Comparison of ENCODE assay signal across 11 mouse cellular contexts in the genomic region with DNA sequence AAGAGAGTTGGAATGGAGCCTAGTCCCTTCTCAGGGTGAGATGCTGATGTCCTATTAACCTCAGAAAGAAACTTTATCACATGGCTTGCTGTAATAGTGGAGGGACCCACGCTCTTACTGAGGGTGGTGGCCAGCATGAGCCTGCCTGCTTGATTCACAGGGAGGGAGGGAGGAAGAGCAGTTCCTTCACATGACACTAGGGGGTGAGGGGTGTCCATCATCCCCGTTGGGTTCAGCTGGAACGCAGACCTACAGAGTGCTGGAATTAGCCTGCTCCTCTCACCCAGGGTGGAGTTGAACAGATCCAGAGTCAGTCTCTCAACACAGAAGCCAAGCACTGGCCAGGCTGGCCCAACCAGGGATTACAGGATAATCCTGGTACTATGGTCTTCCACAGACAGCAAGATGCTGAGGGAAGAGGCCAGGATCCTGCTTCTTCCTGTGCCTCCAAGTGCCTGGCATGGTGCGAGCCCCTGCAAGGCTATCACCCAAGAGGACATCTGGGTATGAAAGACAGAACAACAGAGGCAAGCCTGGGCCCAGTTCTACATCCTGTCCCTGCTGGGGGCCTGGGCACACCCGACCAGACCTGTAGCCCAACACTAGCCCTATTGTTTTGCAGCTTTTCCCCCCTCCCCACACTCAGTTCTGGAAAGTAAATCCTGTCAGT.
A peak's percentile ranks its signal among the peaks of the same experiment; 100 is the strongest.
DNase-seq lines count a peak whose midpoint lies in the region; ATAC-seq and TF ChIP-seq lines count a peak whose summit lies in the region.
"Had no signal": no experiment of that assay in that cellular context is flagged by ENCODE, and none has a peak within 500 bp of the region (broad histone marks: within the 10 kb centered on the region; RNA-seq: fewer than 3 reads in every experiment).

No protein-coding gene starts in this region.

- WGBS in liver, adult 2 months = 40% methylated on average over 5 of the region's 5 CpGs
- 51% methylated on average over 5 of the region's 5 CpGs for WGBS in limb, embryonic 14.5 days

- H3K4me2 ChIP-seq in limb, embryonic 14.5 days (replicated peaks; ENCODE audit: low read depth, low read length, severe bottlenecking) = no peak overlapping the region
- H3K4me2 ChIP-seq: embryonic facial prominence, embryonic 12.5 days; midbrain, embryonic 12.5 days had no signal

- no peak overlapping the region for H3K4me3 ChIP-seq in gastrocnemius, adult 2 months
- H3K4me3 ChIP-seq in liver, adult 2 months (ENCODE audit: insufficient read depth, low read depth, low read length) = no peak overlapping the region
- no peak overlapping the region for H3K4me3 ChIP-seq in ES-Bruce4 (ENCODE audit: low read depth, low read length)
- H3K4me3 ChIP-seq in limb, embryonic 14.5 days (replicated peaks; ENCODE audit: low read length) = no peak overlapping the region
- H3K4me3 ChIP-seq: embryonic facial prominence, embryonic 12.5 days; midbrain, embryonic 12.5 days had no signal

- TF ChIP-seq CTCF in gastrocnemius, adult 2 months (IDR thresholded peaks at IDR 0.05) = peak; percentile 49
- TF ChIP-seq CTCF in liver, adult 2 months (IDR thresholded peaks at IDR 0.05; ENCODE audit: low read depth, low read length) = peak; percentile 81
- peak; percentile 54 for TF ChIP-seq CTCF in ES-Bruce4 (IDR thresholded peaks at IDR 0.05; ENCODE audit: low read depth, low read length)

- DNase-seq in gastrocnemius, adult 2 months = no peak
- no peak for DNase-seq in gastrocnemius, postnatal 36 days
- DNase-seq in liver, adult 2 months (ENCODE audit: extremely low read depth, low read depth, low spot score) = peak; percentile 18
- no peak for DNase-seq in liver
- no peak for DNase-seq in limb, embryonic 14.5 days (ENCODE audit: low spot score)
- no peak for DNase-seq in right cerebral cortex, postnatal 36 days (ENCODE audit: low spot score in 2 of 2)
- DNase-seq in urinary bladder, postnatal 4 days (ENCODE audit: low spot score in 2 of 2) = no peak
- DNase-seq: kidney, postnatal 10 days had no signal

- ATAC-seq in limb, embryonic 14.5 days (ENCODE audit: low FRiP score, low read depth) = peak; percentile 37; the same call in 1 of the 2 replicates

- H3K4me1 ChIP-seq in liver, adult 2 months (ENCODE audit: control insufficient read depth, insufficient read depth, low read length) = no peaks in the 10 kb centered on the region
- no peaks in the 10 kb centered on the region for H3K4me1 ChIP-seq in ES-Bruce4 (ENCODE audit: control insufficient read depth, insufficient read depth, low read length)
- peaks cover 19% of the 10 kb centered on the region for H3K4me1 ChIP-seq in limb, embryonic 14.5 days (ENCODE audit: control insufficient read depth, insufficient read depth, low read length)

- no peak overlapping the region for H3K27ac ChIP-seq in gastrocnemius, adult 2 months
- H3K27ac ChIP-seq in liver, adult 2 months (replicated peaks; ENCODE audit: insufficient read depth, low read depth, low read length) = no peak overlapping the region
- no peak overlapping the region for H3K27ac ChIP-seq in ES-Bruce4 (ENCODE audit: insufficient read depth, low read length)
- H3K27ac ChIP-seq in limb, embryonic 14.5 days (replicated peaks; ENCODE audit: low read depth, low read length) = no peak overlapping the region
- H3K27ac ChIP-seq: embryonic facial prominence, embryonic 12.5 days; midbrain, embryonic 12.5 days had no signal

- peaks cover 4% of the 10 kb centered on the region; the same call in 1 of the 2 replicates for H3K9me3 ChIP-seq in ES-Bruce4 (replicated peaks; ENCODE audit: control insufficient read depth, insufficient read depth, low read length, poor library complexity, severe bottlenecking)
- peaks cover 9% of the 10 kb centered on the region; the same call in 1 of the 2 replicates for H3K9me3 ChIP-seq in limb, embryonic 14.5 days (ENCODE audit: control insufficient read depth, low read length)

- no peaks in the 10 kb centered on the region for H3K36me3 ChIP-seq in liver, adult 2 months (ENCODE audit: control insufficient read depth, insufficient read depth, low read length)
- H3K36me3 ChIP-seq in ES-Bruce4 (ENCODE audit: control insufficient read depth, insufficient read depth, low read length, poor library complexity, severe bottlenecking) = no peaks in the 10 kb centered on the region
- H3K36me3 ChIP-seq in limb, embryonic 14.5 days (ENCODE audit: control insufficient read depth, insufficient read depth, low read length) = no peaks in the 10 kb centered on the region
- H3K36me3 ChIP-seq: embryonic facial prominence, embryonic 12.5 days; midbrain, embryonic 12.5 days had no signal

- H3K27me3 ChIP-seq in liver, adult 2 months (ENCODE audit: control insufficient read depth, insufficient read depth, low read length) = peaks cover 9% of the 10 kb centered on the region; the same call in 1 of the 2 replicates
- no peaks in the 10 kb centered on the region for H3K27me3 ChIP-seq in ES-Bruce4 (ENCODE audit: control insufficient read depth, insufficient read depth, low read length, poor library complexity, severe bottlenecking)
- peaks cover 9% of the 10 kb centered on the region for H3K27me3 ChIP-seq in limb, embryonic 14.5 days (ENCODE audit: control insufficient read depth, insufficient read depth, low read length)

- H3K79me2 ChIP-seq in liver, adult 2 months (ENCODE audit: control insufficient read depth, insufficient read depth, low read length) = no peaks in the 10 kb centered on the region

- no peak overlapping the region for H3K9ac ChIP-seq in liver, adult 2 months (ENCODE audit: low read depth, low read length)
- no peak overlapping the region for H3K9ac ChIP-seq in ES-Bruce4 (ENCODE audit: low read depth, poor library complexity, severe bottlenecking)
- no peak overlapping the region for H3K9ac ChIP-seq in limb, embryonic 14.5 days (ENCODE audit: low read depth, low read length, severe bottlenecking)
- H3K9ac ChIP-seq: embryonic facial prominence, embryonic 12.5 days; midbrain, embryonic 12.5 days had no signal

- TF ChIP-seq POLR2A in liver, adult 2 months (IDR thresholded peaks at IDR 0.05; ENCODE audit: extremely low read depth, insufficient read depth, low read length) = no peak
- TF ChIP-seq POLR2A in ES-Bruce4 (IDR thresholded peaks at IDR 0.05; ENCODE audit: insufficient read depth, low read length) = no peak
- no peak for TF ChIP-seq POLR2A in limb, embryonic 14.5 days (IDR thresholded peaks at IDR 0.05; ENCODE audit: borderline replicate concordance, extremely low read depth, insufficient read depth, insufficient read length)

- intact Hi-C loops in gastrocnemius, adult 2 months (cut with DNase I) = loop anchor here (5.0 kb wide), 1 partner anchor 182 kb away; no protein-coding TSS in a partner anchor
- intact Hi-C loops in gastrocnemius, postnatal 36 days (cut with DNase I) = loop anchor here (10.0 kb wide), 1 partner anchor 180 kb away; no protein-coding TSS in a partner anchor

- TF ChIP-seq EP300 in ES-Bruce4 (IDR thresholded peaks at IDR 0.05; ENCODE audit: insufficient read depth, low read depth, low read length) = no peak
